Mouse (Mus musculus) megakaryocyte-erythroid progenitor cell, adult 5-6 weeks (primary cell): ENCODE measurements at regions not wholly inside any gene's neighbourhood (a gene's known extent, or its start where the extent isn't known, plus 50 kb on each side); places are given as distances from the start of the nearest gene placed in this dataset.

Experiments used
- ATAC-seq: replicated peaks from 2 replicates; pipeline ENCODE4 v1.8.0; 2016; ENCODE audit warnings: mild to moderate bottlenecking, inconsistent platforms; ENCODE audit not compliant: severe bottlenecking, poor library complexity, low FRiP score, low TSS enrichment

DNA sequence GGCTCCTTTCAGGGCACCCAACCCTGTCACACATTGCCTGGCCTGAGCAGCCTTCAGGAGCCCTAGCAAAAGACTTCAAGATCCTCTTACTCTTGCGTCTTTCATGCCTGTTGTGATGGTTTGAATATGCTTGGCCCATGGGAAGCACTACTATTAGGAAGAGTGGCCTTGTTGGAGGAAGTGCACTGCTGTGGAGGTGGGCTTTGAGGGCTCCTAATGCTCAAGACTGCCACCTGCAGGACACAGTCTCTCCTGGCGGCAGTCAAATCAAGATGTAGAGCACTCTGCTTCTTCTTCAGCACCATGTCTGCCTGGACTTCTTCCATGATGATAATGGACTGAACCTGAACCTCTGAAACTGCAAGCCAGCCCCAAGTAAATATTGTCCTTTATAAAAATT, 73.0 kb downstream of the Tsen15 start:
- ATAC-seq, result 0 out of 2 replicates have a peak, but pooled peaks have one; percentile 59

DNA sequence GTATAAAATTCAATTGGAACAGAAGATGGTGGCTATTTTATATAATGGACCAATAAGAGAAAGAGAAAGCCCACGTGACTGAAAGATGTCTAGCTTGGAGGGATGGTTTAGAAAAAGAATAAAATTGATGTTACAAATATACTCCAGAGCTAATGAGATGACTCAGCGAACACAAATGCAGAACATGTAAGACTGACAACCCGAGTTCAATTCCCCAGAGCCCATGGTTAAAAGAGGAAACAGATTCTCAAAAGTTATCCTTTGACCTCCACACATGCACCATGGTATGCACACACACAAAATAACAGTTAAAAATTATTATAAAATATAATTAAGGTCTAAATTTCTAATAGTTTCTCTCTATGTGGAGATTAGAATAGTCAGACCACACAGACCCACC, 81.0 kb downstream of the Tsen15 start:
- ATAC-seq, result no peak

DNA sequence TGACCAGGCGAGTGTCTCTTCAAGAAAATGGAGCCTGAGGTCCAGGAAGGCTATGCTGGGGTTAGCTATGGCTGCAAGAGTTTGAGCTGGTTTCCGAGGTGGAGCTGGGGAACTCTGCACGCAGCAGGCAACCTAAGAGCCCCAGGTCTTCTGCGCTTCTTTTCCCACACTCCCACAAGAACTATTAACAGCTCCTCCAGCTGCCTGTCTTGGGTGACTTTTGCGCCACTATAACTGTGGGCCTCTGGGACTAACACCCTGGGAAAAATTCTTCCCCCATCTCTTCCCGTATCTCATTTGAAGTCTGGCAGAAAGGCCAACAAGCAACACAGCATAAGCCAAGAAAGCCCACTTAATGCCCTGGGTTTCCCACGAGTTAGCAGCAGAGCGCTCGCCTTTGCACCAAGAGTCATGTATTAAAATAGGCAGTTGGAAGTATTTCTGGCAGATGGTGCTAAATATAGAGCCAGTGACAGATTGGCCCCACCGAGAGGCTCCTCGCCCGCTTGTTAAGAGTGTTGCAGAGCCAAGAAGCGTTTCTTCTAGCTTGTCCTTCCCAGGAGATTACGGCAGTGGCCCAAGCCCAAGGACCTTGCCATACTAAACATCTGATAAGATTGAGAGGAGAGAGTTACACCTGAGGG, 81.9 kb downstream of the Tsen15 start:
- ATAC-seq, result no peak

DNA sequence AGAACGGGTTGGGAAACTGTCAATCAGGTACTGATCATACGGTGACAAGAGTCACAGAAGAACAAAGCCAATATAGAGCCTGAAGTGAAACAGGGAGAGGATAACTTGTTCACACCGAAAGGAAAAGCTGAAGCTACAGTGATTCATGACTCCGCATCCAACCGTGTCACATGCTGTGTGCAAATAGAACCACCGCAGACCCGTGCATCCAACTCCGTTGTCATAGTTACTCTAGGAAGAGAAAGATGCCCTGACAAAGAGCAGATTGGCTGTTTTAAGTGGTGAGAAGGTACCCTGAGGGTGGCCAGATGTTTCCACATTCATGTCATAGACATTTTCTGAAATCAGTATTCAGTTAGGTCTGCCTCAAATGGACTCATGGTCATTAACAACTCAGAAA, 85.1 kb downstream of the Tsen15 start:
- no peak for ATAC-seq

DNA sequence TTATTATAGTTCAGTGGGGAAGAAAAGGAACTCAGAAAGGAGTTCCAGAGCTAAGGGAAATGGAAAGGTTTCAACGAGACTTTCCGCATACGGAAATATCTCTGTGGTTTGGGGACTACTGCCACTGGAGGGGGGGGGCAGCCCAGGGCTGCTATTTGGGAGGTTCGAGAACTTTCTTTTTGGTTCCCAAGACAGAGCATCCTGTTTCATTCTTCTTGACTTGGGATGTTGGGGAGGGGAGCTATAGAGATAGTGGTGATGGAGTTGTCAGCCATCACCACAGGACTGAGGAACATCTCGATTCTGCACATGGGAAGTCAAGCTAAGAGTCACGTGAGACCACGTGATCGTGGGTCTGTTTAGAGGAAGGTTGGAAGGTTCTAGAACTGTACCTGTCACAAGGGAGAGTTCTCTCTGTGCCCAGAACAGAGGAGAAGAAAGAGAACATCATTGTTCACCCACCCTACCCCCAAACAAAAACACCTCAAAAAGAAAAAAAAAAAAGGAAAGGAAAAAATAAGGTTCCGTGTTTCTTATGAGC, 94.2 kb downstream of the Tsen15 start:
- no peak for ATAC-seq

DNA sequence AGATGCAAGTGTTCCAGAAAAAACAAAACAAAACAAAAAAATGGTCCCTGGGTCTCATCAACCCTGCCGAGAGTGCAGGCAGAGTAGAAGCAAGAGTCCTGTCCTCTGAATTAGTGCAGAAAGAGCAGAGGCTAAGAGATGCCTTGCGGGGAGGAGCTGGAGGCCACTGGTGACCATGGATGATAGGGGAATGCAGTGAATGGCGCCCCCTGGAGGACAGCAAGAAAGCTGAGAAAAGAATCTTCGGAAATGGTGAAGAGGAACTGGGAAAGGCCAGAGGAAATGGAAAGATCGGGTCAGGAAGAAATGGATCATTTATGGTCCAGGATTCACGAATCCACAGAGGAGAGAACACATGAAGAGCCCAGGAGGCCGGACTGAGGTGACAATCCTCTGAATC, 95.7 kb downstream of the Tsen15 start:
- ATAC-seq, result 0 out of 2 replicates have a peak, but pooled peaks have one; percentile 38

DNA sequence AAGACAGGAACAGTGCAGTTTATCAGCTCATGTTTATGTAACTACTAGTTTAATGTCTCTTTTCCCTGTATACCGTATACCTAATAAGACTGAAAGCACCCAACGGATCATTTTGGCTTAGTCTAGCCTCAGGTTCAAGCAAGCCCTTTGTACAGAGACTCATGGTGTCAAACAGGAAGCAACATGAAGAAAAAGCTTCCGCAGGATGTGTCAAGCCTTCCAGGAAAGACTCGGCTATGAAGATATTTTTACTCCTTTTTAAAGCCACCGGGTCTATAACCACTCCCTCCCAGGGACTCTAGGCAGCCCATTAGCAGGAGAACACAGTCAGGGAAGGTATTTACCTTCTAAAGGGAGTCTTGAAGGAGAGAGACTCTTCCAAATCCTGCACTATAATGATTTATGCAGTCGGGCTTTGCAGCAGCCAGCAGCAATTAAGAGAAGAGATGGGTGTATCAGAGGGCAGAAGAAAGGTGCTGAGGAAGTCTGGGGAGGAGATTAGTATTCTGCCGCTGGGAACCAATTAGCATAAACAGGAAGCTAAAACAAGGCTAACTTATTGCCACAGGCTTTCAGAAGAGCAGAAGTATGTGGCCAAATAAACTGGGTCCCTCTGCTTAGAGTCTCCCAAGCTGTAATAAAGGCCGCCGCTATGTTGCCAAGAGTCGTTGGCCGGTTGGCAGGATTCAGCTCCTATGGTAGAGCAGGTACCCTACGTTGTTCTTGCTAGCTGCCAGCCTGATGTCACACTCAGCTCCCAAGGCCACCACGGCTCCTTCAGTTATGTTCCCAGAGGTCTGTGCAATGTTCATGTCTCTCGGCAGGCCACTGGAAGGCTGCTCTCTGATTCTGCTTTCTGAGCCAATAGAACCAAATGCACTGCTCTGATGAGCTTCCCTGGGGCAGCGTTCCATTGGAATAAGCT, 98.7 kb downstream of the Tsen15 start:
- peak; percentile 55 for ATAC-seq

DNA sequence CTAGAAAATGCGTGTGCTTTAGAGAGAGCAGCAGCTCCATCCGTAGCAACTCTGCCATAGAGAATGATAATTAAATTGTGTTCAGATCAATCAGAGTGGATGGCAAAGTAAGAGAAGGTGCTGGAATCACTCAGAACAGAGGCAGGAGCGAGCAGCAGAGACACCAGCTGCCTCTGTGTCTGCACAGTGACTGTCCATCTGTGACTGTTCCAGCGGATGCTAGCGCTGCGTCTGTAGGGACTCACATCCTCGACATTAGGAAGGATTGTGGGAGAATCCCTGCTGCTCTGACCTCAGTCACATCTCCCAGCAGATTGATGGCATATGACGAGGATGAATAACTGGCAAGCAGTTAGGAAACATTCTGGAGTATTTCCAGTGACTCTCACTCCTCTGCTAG, 99.8 kb downstream of the Tsen15 start:
- ATAC-seq, result no peak

DNA sequence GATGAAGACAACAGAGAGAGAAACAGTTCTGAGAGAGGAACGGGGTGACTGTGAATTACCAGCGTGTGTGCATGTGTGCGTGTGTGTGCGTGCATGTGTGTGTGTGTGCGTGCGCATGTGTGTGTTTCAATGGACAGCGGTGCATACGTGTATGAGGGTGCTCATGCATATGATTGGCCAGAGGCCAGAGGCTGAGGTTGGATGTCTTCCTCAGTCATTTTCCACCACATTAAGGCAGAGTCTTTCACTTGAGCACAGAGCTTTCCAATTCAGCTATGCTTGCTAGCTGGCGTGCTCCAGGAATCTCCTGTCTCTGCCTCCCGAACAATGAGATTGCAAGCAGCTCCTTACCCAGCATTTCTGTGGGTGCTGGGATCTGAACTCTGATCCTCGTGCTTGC, 104.4 kb downstream of the Tsen15 start:
- ATAC-seq, result no peak

DNA sequence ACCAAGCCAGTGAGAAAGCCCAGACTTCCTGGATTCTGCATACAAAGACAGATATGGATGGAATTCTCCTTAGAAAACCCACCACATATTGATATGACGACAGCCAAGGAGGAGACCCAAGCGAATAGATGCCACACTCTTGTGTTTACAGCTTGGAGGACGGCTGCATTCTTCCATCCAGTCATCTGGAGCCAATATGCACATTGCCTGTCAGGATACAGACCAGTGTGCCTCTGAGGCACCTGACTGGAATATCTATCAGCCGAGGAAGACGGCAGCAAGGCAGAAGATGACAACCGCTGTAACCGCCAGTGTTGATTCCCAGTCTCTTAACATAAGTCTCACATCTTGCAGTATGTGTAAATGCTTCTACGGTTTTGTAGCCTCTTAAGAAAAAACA, 105.3 kb downstream of the Tsen15 start:
- ATAC-seq, result no peak

DNA sequence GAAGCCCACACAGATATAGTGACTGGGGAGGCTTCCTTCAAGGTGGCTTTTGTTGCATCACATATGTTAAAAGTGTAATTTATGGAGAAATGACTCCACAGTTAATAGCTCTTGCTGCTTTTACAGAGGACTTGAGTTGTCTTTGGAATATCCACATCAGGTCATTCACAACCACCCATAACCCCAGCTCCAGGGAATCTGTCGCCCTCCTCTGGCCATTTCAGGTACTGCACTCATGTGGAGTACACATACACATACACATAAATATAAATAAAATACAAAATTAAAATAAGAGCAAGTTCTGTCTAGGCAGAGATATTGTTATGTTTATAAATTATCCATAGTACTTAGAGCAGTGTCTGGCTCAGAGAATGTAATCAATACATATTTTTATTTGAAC, 106.5 kb downstream of the Tsen15 start:
- ATAC-seq, result no peak

DNA sequence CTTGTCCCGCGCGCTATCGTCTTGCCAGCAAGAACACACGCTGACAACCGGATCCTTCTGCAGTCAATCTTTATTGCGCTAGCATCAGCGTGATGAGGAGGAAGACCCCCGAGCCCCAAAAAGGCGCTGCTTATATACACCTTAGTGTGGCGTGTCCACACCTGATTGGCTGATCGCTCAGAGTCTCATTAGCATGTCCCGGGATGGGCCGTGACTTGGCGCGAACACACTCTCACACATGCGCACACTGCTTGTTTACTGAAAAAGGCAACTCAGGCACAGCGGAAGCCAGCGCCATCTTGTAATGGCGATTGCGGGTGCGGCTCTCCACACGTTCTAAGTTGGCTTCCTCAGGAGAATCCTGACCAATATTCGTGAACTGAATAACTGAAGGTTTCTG, 111.5 kb downstream of the Tsen15 start:
- ATAC-seq, result no peak

DNA sequence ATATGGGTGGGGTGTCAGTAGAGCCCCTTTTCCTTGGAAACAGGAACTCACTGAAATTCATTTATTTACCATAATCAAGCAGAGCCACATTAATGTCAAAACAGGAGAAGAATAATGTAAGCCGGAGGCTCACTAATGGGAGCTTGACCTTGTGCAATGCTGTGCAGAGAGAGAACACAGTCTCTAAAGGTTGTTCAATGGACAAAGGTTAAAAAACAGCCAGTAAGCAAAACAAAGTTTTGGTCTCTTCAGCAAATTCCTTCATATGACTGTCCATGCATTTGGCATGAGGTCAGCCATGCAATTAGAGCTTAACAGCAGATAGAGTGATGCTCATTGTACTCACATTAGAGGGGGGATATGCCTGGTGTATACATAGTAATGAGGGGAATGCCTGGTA, 113.1 kb downstream of the Tsen15 start:
- no peak for ATAC-seq

DNA sequence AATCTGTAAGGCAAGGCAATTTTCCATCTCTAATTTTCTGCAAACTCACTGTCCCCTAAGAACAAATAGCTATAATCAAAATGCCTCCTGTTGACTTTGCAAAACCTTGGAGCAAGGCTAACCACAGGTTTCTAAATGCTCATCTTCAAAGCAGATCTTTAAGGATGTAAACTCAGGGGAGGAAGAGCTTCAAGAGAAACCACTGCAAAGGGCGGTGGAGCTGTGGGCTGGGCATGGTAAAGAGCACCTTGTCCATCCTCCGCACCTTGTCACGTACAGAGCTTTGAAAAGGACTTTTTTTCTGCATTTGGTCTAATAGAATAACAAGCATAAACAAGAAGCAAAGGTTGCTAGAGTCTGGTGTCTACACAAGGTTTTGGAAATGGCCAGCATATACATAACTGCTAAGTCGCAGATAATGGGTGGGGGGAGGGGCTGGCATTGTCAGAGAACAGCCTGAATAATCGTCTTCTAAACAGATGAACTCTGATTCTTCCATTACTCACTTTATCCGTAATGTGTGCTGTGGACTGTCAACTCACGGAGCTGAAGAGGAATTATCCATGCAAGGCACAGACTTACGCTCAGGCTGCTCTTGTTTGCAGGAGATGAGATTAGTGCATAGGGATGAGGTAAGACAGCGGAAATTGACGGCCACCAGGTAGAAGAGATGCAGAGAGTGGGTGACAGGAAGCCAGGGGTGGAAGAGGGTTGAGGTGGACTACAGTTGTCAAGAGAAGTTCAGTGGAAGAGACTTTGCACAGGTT, 116.4 kb downstream of the Tsen15 start:
- ATAC-seq, result no peak

DNA sequence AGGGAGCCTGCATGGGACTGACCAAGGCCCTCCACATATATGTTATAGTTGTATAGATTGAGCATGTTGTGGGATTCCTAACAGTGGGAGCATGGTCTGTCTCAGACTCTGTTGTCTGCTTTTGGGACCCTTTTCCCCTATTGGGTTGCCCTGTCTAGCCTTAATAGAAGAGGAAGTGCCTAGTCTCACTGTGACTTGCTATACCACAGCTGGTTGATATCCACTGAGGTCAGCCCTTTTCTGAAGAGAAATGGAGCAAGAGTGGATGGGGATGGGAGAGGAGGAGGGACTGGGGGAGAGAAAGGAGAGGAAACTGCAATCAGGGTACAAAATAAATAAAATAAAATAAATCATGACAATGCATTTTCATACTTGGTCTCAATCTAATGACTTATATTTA, 120.1 kb downstream of the Tsen15 start:
- no peak for ATAC-seq

DNA sequence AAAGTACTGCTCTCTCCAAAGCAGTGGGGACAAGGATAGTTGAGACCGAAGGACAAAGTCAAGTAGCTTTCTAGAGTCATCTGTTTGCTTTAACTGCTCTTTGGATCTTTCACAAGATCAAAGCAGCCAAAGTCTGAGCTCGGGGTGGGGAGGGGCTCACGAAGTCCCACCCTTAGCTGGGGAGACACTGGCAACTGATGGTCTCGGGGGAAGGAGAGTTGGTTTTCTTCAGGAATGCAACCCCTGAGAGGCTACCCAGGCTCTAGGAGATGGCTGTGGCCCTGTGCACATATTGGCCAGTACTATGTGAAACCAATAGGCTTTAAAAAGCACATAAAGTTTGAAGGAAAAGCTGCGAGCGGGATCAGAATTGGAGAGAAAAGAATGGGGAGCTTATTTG, 121.5 kb downstream of the Tsen15 start:
- no peak for ATAC-seq

DNA sequence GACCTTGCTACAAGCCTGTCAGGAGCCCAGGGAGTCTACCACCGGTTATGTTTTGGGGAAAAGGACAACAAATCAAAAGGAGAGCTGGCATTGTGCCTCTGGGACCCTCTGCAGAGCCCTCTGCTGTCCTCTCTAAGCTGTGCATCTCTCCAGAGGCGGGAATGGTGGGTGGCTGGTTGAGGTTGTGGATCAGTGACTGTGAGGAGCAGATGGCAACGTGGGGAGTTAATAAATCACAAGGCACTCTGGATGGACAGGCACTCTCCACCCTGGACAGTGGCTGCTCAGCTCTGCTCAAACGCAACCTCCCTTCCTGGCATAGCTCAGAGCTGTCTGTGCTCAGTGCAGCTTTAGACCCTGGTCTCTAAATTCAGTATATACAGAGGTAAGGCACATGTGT, 125.0 kb downstream of the Tsen15 start:
- no peak for ATAC-seq

DNA sequence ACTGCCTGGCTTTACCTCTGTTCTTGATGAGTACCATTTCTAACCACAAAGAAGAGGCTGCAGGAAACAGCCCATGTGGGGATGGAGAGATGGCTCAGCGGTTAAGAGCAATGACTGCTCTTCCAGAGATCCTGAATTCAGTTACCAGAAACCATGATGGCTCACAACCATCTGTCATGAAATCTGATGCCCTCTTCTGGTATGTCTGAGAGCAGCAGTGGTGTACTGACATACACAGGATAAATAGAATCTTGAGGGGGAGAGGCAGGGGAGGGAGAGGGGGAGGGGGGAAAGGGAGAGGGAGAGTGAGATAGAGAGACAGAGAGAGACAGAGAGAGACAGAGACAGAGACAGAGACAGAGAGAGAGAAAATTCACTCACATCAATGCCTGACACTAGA, 125.5 kb downstream of the Tsen15 start:
- no peak for ATAC-seq

DNA sequence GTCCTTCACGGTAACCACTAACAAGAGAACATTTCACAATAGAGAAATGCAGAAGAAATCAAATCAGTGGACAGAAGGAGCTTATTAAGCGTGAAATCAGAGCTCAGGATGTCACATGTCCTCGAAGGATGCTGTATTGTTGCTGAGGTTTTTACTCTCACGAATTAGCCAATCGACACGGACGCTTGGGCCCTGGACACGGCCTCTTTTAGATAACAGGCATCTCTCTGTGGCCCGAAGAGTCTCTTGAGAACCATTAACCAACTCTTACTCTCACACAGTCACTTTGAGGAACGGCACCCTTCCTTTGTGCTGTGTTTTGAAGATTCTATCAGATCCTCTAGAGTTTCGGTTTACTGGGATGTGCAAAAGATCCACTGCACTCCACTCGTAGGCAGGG, 128.2 kb downstream of the Tsen15 start:
- no peak for ATAC-seq

DNA sequence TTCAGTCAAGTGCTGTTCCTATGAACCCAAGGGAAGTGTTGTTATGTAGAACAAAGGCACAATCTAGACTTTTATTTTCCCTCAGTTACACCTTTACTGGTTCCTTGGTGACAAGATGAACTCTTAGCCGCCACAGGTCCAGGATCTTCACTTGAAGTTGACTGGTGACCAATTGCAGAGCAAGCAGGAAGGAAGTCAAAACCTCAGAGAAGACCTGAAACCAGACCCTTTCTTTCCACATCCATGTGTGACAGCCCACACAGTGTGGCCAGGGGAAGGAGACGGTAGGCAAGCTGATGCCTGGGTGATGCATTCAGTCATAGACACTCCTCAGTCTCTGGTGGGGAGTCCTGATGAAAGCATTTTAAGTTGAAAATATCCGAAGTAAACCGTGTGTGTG, 132.6 kb downstream of the Tsen15 start:
- no peak for ATAC-seq
